Mouse (Mus musculus): ENCODE data around the gene Csrp3. TPM values are rescaled to one million over a fixed set of nuclear protein-coding genes. Genes with fewer than 3 reads are reported as not detected.

Csrp3 gene
- polyA plus RNA-seq, 1 experiment from 2014 or later: 27.8 TPM

Other genes with a start within 250 kb of the Csrp3 start
- not detected in 2 replicates for gene Mrgprb3, start 204.2 kb downstream of the Csrp3 start, polyA plus RNA-seq (2015; fragmentation: Nextera tagmentation; extraction: Ambion mirVana)
- 28.8 TPM in 2 replicates for gene Zdhhc13, start 59.0 kb downstream of the Csrp3 start, polyA plus RNA-seq (2015; fragmentation: Nextera tagmentation; extraction: Ambion mirVana)
- gene E2f8, start 33.6 kb upstream of the Csrp3 start, polyA plus RNA-seq (2015; fragmentation: Nextera tagmentation; extraction: Ambion mirVana): 15.9 and 17.2 TPM in 2 replicates
- gene Nav2, start 60.7 kb upstream of the Csrp3 start, polyA plus RNA-seq (2015; fragmentation: Nextera tagmentation; extraction: Ambion mirVana): 14.6 and 17.4 TPM in 2 replicates

All from limb, embryonic 13.5 days (tissue).